Mouse (Mus musculus) MEL (cell line): ENCODE data around the gene Olfr318.

Source experiments
- CTCF ChIP-seq, 3 experiments: IDR thresholded peaks in 2 of 3; conservative IDR thresholded peaks in 1 of 3; 2 replicates each; pipeline ENCODE4 v1.5.1; 2011 to 2012; ENCODE audit warnings: low read length in 3 of 3, low read depth in 2 of 3, mild to moderate bottlenecking in 2 of 3, improper control_type of control experiment in 1 of 3, inconsistent platforms in 1 of 3, mixed read lengths in 1 of 3, moderate library complexity in 1 of 3; ENCODE audit not compliant: control insufficient read depth in 1 of 3, insufficient read depth in 1 of 3, poor library complexity in 1 of 3, severe bottlenecking in 1 of 3
- GABPA ChIP-seq: IDR thresholded peaks from 2 replicates; pipeline ENCODE4 v1.6.1; 2012; ENCODE audit warnings: low read depth, mild to moderate bottlenecking, inconsistent platforms, low read length, improper control_type of control experiment, moderate library complexity
- GATA1 ChIP-seq: IDR thresholded peaks from 2 replicates; pipeline ENCODE4 v1.6.1; 2011; ENCODE audit warnings: low read depth, low read length, improper control_type of control experiment
- HCFC1 ChIP-seq: IDR thresholded peaks from 2 replicates; pipeline ENCODE4 v1.6.1; 2012; ENCODE audit warnings: low read depth, mild to moderate bottlenecking, inconsistent platforms, low read length, improper control_type of control experiment, moderate library complexity
- MAX ChIP-seq: IDR thresholded peaks from 2 replicates; pipeline ENCODE4 v1.6.1; 2011; ENCODE audit warnings: low read length, improper control_type of control experiment
- MEF2A ChIP-seq: IDR thresholded peaks from 2 replicates; pipeline ENCODE4 v1.6.1; 2014; ENCODE audit warnings: low read depth, mild to moderate bottlenecking, inconsistent platforms, low read length, improper control_type of control experiment; ENCODE audit not compliant: poor library complexity, insufficient replicate concordance, severe bottlenecking; ENCODE audit errors: extremely low read depth
- MXI1 ChIP-seq: IDR thresholded peaks from 2 replicates; pipeline ENCODE4 v1.6.1; 2011; ENCODE audit warnings: mild to moderate bottlenecking, low read depth, low read length, improper control_type of control experiment
- POLR2A ChIP-seq, 2 experiments: IDR thresholded peaks; 2 replicates each; pipeline ENCODE4 v1.6.1; 2011 to 2012; ENCODE audit warnings: low read length in 2 of 2, mild to moderate bottlenecking in 2 of 2, control low read depth in 1 of 2, improper control_type of control experiment in 1 of 2, low read depth in 1 of 2, moderate library complexity in 1 of 2; ENCODE audit not compliant: control insufficient read depth in 1 of 2, insufficient read depth in 1 of 2, poor library complexity in 1 of 2
- TAL1 ChIP-seq: IDR thresholded peaks from 2 replicates; pipeline ENCODE4 v1.6.1; 2012; ENCODE audit warnings: mild to moderate bottlenecking, inconsistent platforms, low read length, moderate library complexity, mixed read lengths
- TCF12 ChIP-seq: IDR thresholded peaks from 2 replicates; pipeline ENCODE4 v1.6.1; 2014; ENCODE audit warnings: low read depth, mild to moderate bottlenecking, inconsistent platforms, low read length, improper control_type of control experiment, moderate library complexity
- USF1 ChIP-seq: IDR thresholded peaks from 2 replicates; pipeline ENCODE4 v1.6.1; 2014; ENCODE audit warnings: low read depth, mild to moderate bottlenecking, inconsistent platforms, low read length, improper control_type of control experiment, moderate library complexity
- ZMIZ1 ChIP-seq: IDR thresholded peaks from 2 replicates; pipeline ENCODE4 v1.6.1; 2012; ENCODE audit warnings: low read depth, mild to moderate bottlenecking, inconsistent platforms, low read length, improper control_type of control experiment, moderate library complexity

GRCm38 (mm10) chr11:58669252-58669651 lies 54.6 kb downstream of the Olfr318 start:
- TF ChIP-seq TCF12 (no peak), TAL1 (no peak), GABPA (no peak), CTCF (IDR thresholded peaks at IDR 0.05 in 2 of 3, conservative IDR thresholded peaks at IDR 0.05 in 1 of 3; ENCODE audit: control insufficient read depth in 1 of 3, insufficient read depth in 1 of 3, low read depth in 2 of 3, low read length in 3 of 3, poor library complexity in 1 of 3, severe bottlenecking in 1 of 3) (peak; percentile 8 to 60 (median 27); a peak in 4 of 6 replicates), GATA1 (no peak), HCFC1 (no peak), USF1 (no peak), ZMIZ1 (no peak), MXI1 (no peak), POLR2A (IDR thresholded peaks at IDR 0.05; ENCODE audit: control insufficient read depth in 1 of 2, insufficient read depth in 1 of 2, low read depth in 1 of 2, low read length in 2 of 2, poor library complexity in 1 of 2) (no peak), MAX (0 out of 2 replicates have a peak, but pooled peaks have one; percentile 28), MEF2A (no peak)
